In genomic region chr11:59176475-59176874, GRCm38 (mm10) we compare ENCODE assay signal across 10 mouse cellular contexts. TPM values are rescaled to one million over a fixed set of nuclear protein-coding genes. Genes with fewer than 3 reads are reported as not detected.
DNase-seq lines count a peak whose midpoint lies in the region; ATAC-seq and TF ChIP-seq lines count a peak whose summit lies in the region.
"Had no signal": no experiment of that assay in that cellular context is flagged by ENCODE, and none has a peak within 500 bp of the region (broad histone marks: within the 10 kb centered on the region; RNA-seq: fewer than 3 reads in every experiment).

No protein-coding gene starts in this region.

- peaks cover 9% of the 10 kb centered on the region for H3K4me1 ChIP-seq in forebrain, embryonic 10.5 days
- H3K4me1 ChIP-seq in forebrain, embryonic 14.5 days (ENCODE audit: control insufficient read depth, insufficient read depth, low read length) = no peaks in the 10 kb centered on the region
- no peaks in the 10 kb centered on the region; the same call in 1 of the 2 replicates for H3K4me1 ChIP-seq in kidney, postnatal 0 days (replicated peaks; ENCODE audit: insufficient read depth, low read length)
- H3K4me1 ChIP-seq in midbrain, embryonic 15.5 days = no peaks in the 10 kb centered on the region

- no peak for DNase-seq in forebrain, embryonic 10.5 days (ENCODE audit: extremely low spot score, low spot score)
- DNase-seq in forebrain, embryonic 14.5 days (ENCODE audit: low spot score) = no peak
- no peak for DNase-seq in kidney, postnatal 0 days (ENCODE audit: low spot score)
- DNase-seq in kidney, postnatal 25 days = no peak
- no peak for DNase-seq in adrenal gland, postnatal 4 days (ENCODE audit: low spot score in 2 of 2)
- DNase-seq in layer of hippocampus, postnatal 14 days (ENCODE audit: low spot score in 2 of 2) = no peak
- DNase-seq: right cerebral cortex, adult 18-20 months had no signal

- H3K4me2 ChIP-seq in forebrain, embryonic 14.5 days (ENCODE audit: low read length) = no peak overlapping the region
- peak overlapping the region; percentile 31 for H3K4me2 ChIP-seq in kidney, postnatal 0 days (ENCODE audit: low read length)
- no peak overlapping the region for H3K4me2 ChIP-seq in midbrain, embryonic 15.5 days

- H3K9me3 ChIP-seq in forebrain, embryonic 10.5 days = no peaks in the 10 kb centered on the region
- no peaks in the 10 kb centered on the region for H3K9me3 ChIP-seq in forebrain, embryonic 14.5 days (replicated peaks; ENCODE audit: control insufficient read depth, low read length)
- no peaks in the 10 kb centered on the region for H3K9me3 ChIP-seq in kidney, postnatal 0 days (replicated peaks; ENCODE audit: low read length)
- no peaks in the 10 kb centered on the region for H3K9me3 ChIP-seq in midbrain, embryonic 15.5 days

- no peak for TF ChIP-seq CTCF in kidney, postnatal 0 days (IDR thresholded peaks at IDR 0.05; ENCODE audit: low read depth)

- H3K9ac ChIP-seq in forebrain, embryonic 14.5 days (ENCODE audit: low read length) = no peak overlapping the region
- H3K9ac ChIP-seq in kidney, postnatal 0 days (ENCODE audit: low read depth, low read length) = 0 out of 2 replicates have a peak overlapping the region, but pooled peaks have one; percentile 23
- no peak overlapping the region for H3K9ac ChIP-seq in midbrain, embryonic 15.5 days

- no peak for ATAC-seq in forebrain, embryonic 14.5 days
- ATAC-seq in kidney, postnatal 0 days (replicated peaks; ENCODE audit: low FRiP score, low read depth) = 0 out of 2 replicates have a peak, but pooled peaks have one; percentile 27
- ATAC-seq in granulocyte monocyte progenitor cell, adult 5-6 weeks (replicated peaks; ENCODE audit: poor library complexity, severe bottlenecking) = peak; percentile 9; the same call in 1 of the 2 replicates
- no peak for ATAC-seq in midbrain, embryonic 15.5 days (replicated peaks)

- 5% methylated on average over 48 of the region's 48 CpGs for WGBS in forebrain, embryonic 10.5 days
- 3% methylated on average over 48 of the region's 48 CpGs for WGBS in forebrain, embryonic 14.5 days
- 2% methylated on average over 48 of the region's 48 CpGs for WGBS in kidney, postnatal 0 days
- WGBS in midbrain, embryonic 15.5 days = 3% methylated on average over 48 of the region's 48 CpGs

- H3K4me3 ChIP-seq in forebrain, embryonic 10.5 days = peak overlapping the region; percentile 24; the same call in 1 of the 2 replicates
- no peak overlapping the region for H3K4me3 ChIP-seq in forebrain, embryonic 14.5 days (ENCODE audit: low read depth, low read length)
- H3K4me3 ChIP-seq in kidney, postnatal 0 days (replicated peaks; ENCODE audit: low read depth, low read length) = peak overlapping the region; percentile 17
- H3K4me3 ChIP-seq in midbrain, embryonic 15.5 days = 0 out of 2 replicates have a peak overlapping the region, but pooled peaks have one; percentile 4
- H3K4me3 ChIP-seq: layer of hippocampus, adult 2 months had no signal

- no peaks in the 10 kb centered on the region for H3K36me3 ChIP-seq in forebrain, embryonic 10.5 days (replicated peaks)
- no peaks in the 10 kb centered on the region for H3K36me3 ChIP-seq in forebrain, embryonic 14.5 days (ENCODE audit: control insufficient read depth, insufficient read depth, low read length)
- H3K36me3 ChIP-seq in kidney, postnatal 0 days (ENCODE audit: insufficient read depth, low read length) = no peaks in the 10 kb centered on the region
- H3K36me3 ChIP-seq in midbrain, embryonic 15.5 days (replicated peaks) = no peaks in the 10 kb centered on the region

- H3K27me3 ChIP-seq in forebrain, embryonic 10.5 days (ENCODE audit: poor library complexity, severe bottlenecking) = peaks cover 76% of the 10 kb centered on the region
- H3K27me3 ChIP-seq in forebrain, embryonic 14.5 days (replicated peaks; ENCODE audit: control insufficient read depth, insufficient read depth, low read length) = peaks cover 47% of the 10 kb centered on the region
- H3K27me3 ChIP-seq in kidney, postnatal 0 days (ENCODE audit: insufficient read depth, low read length) = peaks cover 48% of the 10 kb centered on the region
- H3K27me3 ChIP-seq in midbrain, embryonic 15.5 days (replicated peaks) = peaks cover 56% of the 10 kb centered on the region

- no peak overlapping the region for H3K27ac ChIP-seq in forebrain, embryonic 10.5 days
- no peak overlapping the region for H3K27ac ChIP-seq in forebrain, embryonic 14.5 days (ENCODE audit: low read depth, low read length)
- H3K27ac ChIP-seq in kidney, postnatal 0 days = no peak overlapping the region
- H3K27ac ChIP-seq in midbrain, embryonic 15.5 days = no peak overlapping the region
- H3K27ac ChIP-seq: layer of hippocampus, adult 2 months had no signal

RNA-seq across cellular contexts. Expression of gene Gjc2, which starts 6.5 kb away (rescaled TPM):
- not detected in 2 replicates for polyA plus RNA-seq in forebrain, embryonic 10.5 days (2016; fragmentation: Nextera tagmentation; extraction: Ambion mirVana)
- polyA plus RNA-seq in forebrain, embryonic 14.5 days (2014; fragmentation: Nextera tagmentation; extraction: Ambion mirVana) = 0.10 TPM in 1 of 2 replicates, not detected in the other
- polyA plus RNA-seq in kidney, postnatal 0 days (2015; fragmentation: Nextera tagmentation; extraction: Ambion mirVana) = 1.2 TPM in 2 replicates
- not detected in 2 replicates for total RNA-seq in granulocyte monocyte progenitor cell, adult 5-6 weeks (2014; fragmentation: Nextera tagmentation)
- total RNA-seq in granulocyte monocyte progenitor cell, adult 5-6 weeks (2017) = not detected in 2 replicates
- polyA plus RNA-seq in midbrain, embryonic 15.5 days (2015; fragmentation: Nextera tagmentation; extraction: Ambion mirVana) = 0.13 and 0.28 TPM in 2 replicates
- under 1 TPM; 0.59 to 0.62 TPM for total RNA-seq in adrenal gland, postnatal 4 days (2021)
- 10 to 100 TPM; 20.6 to 21.1 TPM for total RNA-seq in layer of hippocampus, postnatal 14 days (2021)

RNA-seq across cellular contexts. Expression of gene Iba57, which starts 12.9 kb away (rescaled TPM):
- polyA plus RNA-seq in forebrain, embryonic 10.5 days (2016; fragmentation: Nextera tagmentation; extraction: Ambion mirVana) = 5.2 and 6.1 TPM in 2 replicates
- 3.3 and 3.7 TPM in 2 replicates for polyA plus RNA-seq in forebrain, embryonic 14.5 days (2014; fragmentation: Nextera tagmentation; extraction: Ambion mirVana)
- polyA plus RNA-seq in kidney, postnatal 0 days (2015; fragmentation: Nextera tagmentation; extraction: Ambion mirVana) = 6.5 and 6.9 TPM in 2 replicates
- total RNA-seq in granulocyte monocyte progenitor cell, adult 5-6 weeks (2014; fragmentation: Nextera tagmentation) = 0.84 and 2.8 TPM in 2 replicates
- total RNA-seq in granulocyte monocyte progenitor cell, adult 5-6 weeks (2017) = 3.9 and 6.0 TPM in 2 replicates
- 7.2 and 8.7 TPM in 2 replicates for polyA plus RNA-seq in midbrain, embryonic 15.5 days (2015; fragmentation: Nextera tagmentation; extraction: Ambion mirVana)
- 10 to 100 TPM; 17.7 to 18.4 TPM for total RNA-seq in adrenal gland, postnatal 4 days (2021)
- total RNA-seq in layer of hippocampus, postnatal 14 days (2021) = 1 to 10 TPM; 7.7 to 9.9 TPM

RNA-seq across cellular contexts. Expression of gene Guk1, which starts 15.5 kb away (rescaled TPM):
- polyA plus RNA-seq in forebrain, embryonic 10.5 days (2016; fragmentation: Nextera tagmentation; extraction: Ambion mirVana) = 129 and 135 TPM in 2 replicates
- 198 and 199 TPM in 2 replicates for polyA plus RNA-seq in forebrain, embryonic 14.5 days (2014; fragmentation: Nextera tagmentation; extraction: Ambion mirVana)
- 127 and 135 TPM in 2 replicates for polyA plus RNA-seq in kidney, postnatal 0 days (2015; fragmentation: Nextera tagmentation; extraction: Ambion mirVana)
- 41.9 and 58.1 TPM in 2 replicates for total RNA-seq in granulocyte monocyte progenitor cell, adult 5-6 weeks (2014; fragmentation: Nextera tagmentation)
- total RNA-seq in granulocyte monocyte progenitor cell, adult 5-6 weeks (2017) = 33.2 and 35.9 TPM in 2 replicates
- 232 and 257 TPM in 2 replicates for polyA plus RNA-seq in midbrain, embryonic 15.5 days (2015; fragmentation: Nextera tagmentation; extraction: Ambion mirVana)
- total RNA-seq in adrenal gland, postnatal 4 days (2021) = 10 to 100 TPM; 58.9 to 62.8 TPM
- 100 to 1,000 TPM; 124 to 128 TPM for total RNA-seq in layer of hippocampus, postnatal 14 days (2021)

RNA-seq across cellular contexts. Expression of gene Mrpl55, which starts 25.8 kb away (rescaled TPM):
- 123 and 130 TPM in 2 replicates for polyA plus RNA-seq in forebrain, embryonic 10.5 days (2016; fragmentation: Nextera tagmentation; extraction: Ambion mirVana)
- 109 and 119 TPM in 2 replicates for polyA plus RNA-seq in forebrain, embryonic 14.5 days (2014; fragmentation: Nextera tagmentation; extraction: Ambion mirVana)
- polyA plus RNA-seq in kidney, postnatal 0 days (2015; fragmentation: Nextera tagmentation; extraction: Ambion mirVana) = 112 and 121 TPM in 2 replicates
- total RNA-seq in granulocyte monocyte progenitor cell, adult 5-6 weeks (2014; fragmentation: Nextera tagmentation) = 22.7 and 45.8 TPM in 2 replicates
- 59.9 and 82.1 TPM in 2 replicates for total RNA-seq in granulocyte monocyte progenitor cell, adult 5-6 weeks (2017)
- 89.8 and 93.2 TPM in 2 replicates for polyA plus RNA-seq in midbrain, embryonic 15.5 days (2015; fragmentation: Nextera tagmentation; extraction: Ambion mirVana)
- 10 to 100 TPM; 52.0 to 57.9 TPM for total RNA-seq in adrenal gland, postnatal 4 days (2021)
- total RNA-seq in layer of hippocampus, postnatal 14 days (2021) = 10 to 100 TPM; 37.1 to 41.8 TPM

RNA-seq across cellular contexts. Expression of gene 2310033P09Rik, which starts 31.6 kb away (rescaled TPM):
- 44.8 and 46.8 TPM in 2 replicates for polyA plus RNA-seq in forebrain, embryonic 10.5 days (2016; fragmentation: Nextera tagmentation; extraction: Ambion mirVana)
- 27.7 and 30.5 TPM in 2 replicates for polyA plus RNA-seq in forebrain, embryonic 14.5 days (2014; fragmentation: Nextera tagmentation; extraction: Ambion mirVana)
- 33.9 and 35.0 TPM in 2 replicates for polyA plus RNA-seq in kidney, postnatal 0 days (2015; fragmentation: Nextera tagmentation; extraction: Ambion mirVana)
- 21.2 and 21.9 TPM in 2 replicates for total RNA-seq in granulocyte monocyte progenitor cell, adult 5-6 weeks (2014; fragmentation: Nextera tagmentation)
- total RNA-seq in granulocyte monocyte progenitor cell, adult 5-6 weeks (2017) = 11.4 and 14.0 TPM in 2 replicates
- 24.3 and 27.7 TPM in 2 replicates for polyA plus RNA-seq in midbrain, embryonic 15.5 days (2015; fragmentation: Nextera tagmentation; extraction: Ambion mirVana)
- 10 to 100 TPM; 27.3 to 32.2 TPM for total RNA-seq in adrenal gland, postnatal 4 days (2021)
- total RNA-seq in layer of hippocampus, postnatal 14 days (2021) = 10 to 100 TPM; 22.9 to 28.8 TPM

Comparison
In these comparisons a context has a peak if more than half of its experiments do, and no peak if none do; other contexts are left out.
1. ATAC-seq: peak in kidney, postnatal 0 days (single experiment) and granulocyte monocyte progenitor cell, adult 5-6 weeks (single experiment); none in forebrain, embryonic 14.5 days (single experiment) and midbrain, embryonic 15.5 days (single experiment).